Mouse (Mus musculus): ENCODE data around the gene Asb7. TPM values are rescaled to one million over a fixed set of nuclear protein-coding genes. Genes with fewer than 3 reads are reported as not detected.

Gene Asb7
- polyA plus RNA-seq (2014; fragmentation: Nextera tagmentation; extraction: Ambion mirVana) = 14.6 and 15.2 TPM in 2 replicates

GRCm38 (mm10) chr7:66689294-66689619, at the start of gene Asb7:
Asb7 (minus strand) TSS chr7:66689596.
- H3K27me3 ChIP-seq (replicated peaks; ENCODE audit: control insufficient read depth, insufficient read depth, low read length) = no peaks in the 10 kb centered on the region
- H3K27ac ChIP-seq (ENCODE audit: low read depth) = peak within 1 kb of the TSS; percentile 82
- DNase-seq (ENCODE audit: low spot score) (no peak), ATAC-seq (replicated peaks; ENCODE audit: low FRiP score, low TSS enrichment, low read depth) (peak; percentile 95)
- WGBS = 0% methylated on average over 18 of the region's 18 CpGs
- no peaks in the 10 kb centered on the region for H3K9me3 ChIP-seq (ENCODE audit: control insufficient read depth, low read length)
- H3K4me1 ChIP-seq (replicated peaks; ENCODE audit: control insufficient read depth, insufficient read depth, low read length) = peaks cover 10% of the 10 kb centered on the region
- H3K36me3 ChIP-seq (ENCODE audit: control insufficient read depth, insufficient read depth, low read length) = peaks cover 18% of the 10 kb centered on the region
- H3K4me2 ChIP-seq (ENCODE audit: low read length) = peak within 1 kb of the TSS; percentile 97
- peak within 1 kb of the TSS; percentile 75 for H3K9ac ChIP-seq (ENCODE audit: low read length)
- H3K4me3 ChIP-seq (ENCODE audit: low read depth, low read length) = peak within 1 kb of the TSS; percentile 79

GRCm38 (mm10) chr7:66737418-66737817, 48.0 kb upstream of the Asb7 start:
- Histone ChIP-seq H3K9ac (ENCODE audit: low read length) (no peak overlapping the region), H3K4me2 (ENCODE audit: low read length) (no peak overlapping the region), H3K9me3 (ENCODE audit: control insufficient read depth, low read length) (no peaks in the 10 kb centered on the region), H3K27ac (ENCODE audit: low read depth) (no peak overlapping the region), H3K4me1 (replicated peaks; ENCODE audit: control insufficient read depth, insufficient read depth, low read length) (no peaks in the 10 kb centered on the region), H3K27me3 (replicated peaks; ENCODE audit: control insufficient read depth, insufficient read depth, low read length) (no peaks in the 10 kb centered on the region), H3K36me3 (ENCODE audit: control insufficient read depth, insufficient read depth, low read length) (no peaks in the 10 kb centered on the region), H3K4me3 (ENCODE audit: low read depth, low read length) (no peak overlapping the region)
- 88% methylated on average over 4 of the region's 4 CpGs for WGBS
- ATAC-seq (replicated peaks; ENCODE audit: low FRiP score, low TSS enrichment, low read depth) (no peak), DNase-seq (ENCODE audit: low spot score) (no peak)

- DNase-seq (ENCODE audit: low spot score) (peak; percentile 29), ATAC-seq (replicated peaks; ENCODE audit: low FRiP score, low TSS enrichment, low read depth) (no peak)
- Histone ChIP-seq H3K9me3 (ENCODE audit: control insufficient read depth, low read length) (no peaks in the 10 kb centered on the region), H3K4me3 (ENCODE audit: low read depth, low read length) (no peak overlapping the region), H3K27me3 (replicated peaks; ENCODE audit: control insufficient read depth, insufficient read depth, low read length) (no peaks in the 10 kb centered on the region), H3K36me3 (ENCODE audit: control insufficient read depth, insufficient read depth, low read length) (no peaks in the 10 kb centered on the region), H3K27ac (ENCODE audit: low read depth) (no peak overlapping the region), H3K4me2 (ENCODE audit: low read length) (no peak overlapping the region), H3K9ac (ENCODE audit: low read length) (no peak overlapping the region), H3K4me1 (replicated peaks; ENCODE audit: control insufficient read depth, insufficient read depth, low read length) (no peaks in the 10 kb centered on the region)
- WGBS = 73% methylated on average over 6 of the region's 6 CpGs
These were observed 45.6 kb upstream of the Asb7 start for GRCm38 (mm10) chr7:66734993-66735392.

- Histone ChIP-seq H3K4me3 (ENCODE audit: low read depth, low read length) (no peak overlapping the region), H3K4me1 (replicated peaks; ENCODE audit: control insufficient read depth, insufficient read depth, low read length) (no peaks in the 10 kb centered on the region), H3K36me3 (ENCODE audit: control insufficient read depth, insufficient read depth, low read length) (no peaks in the 10 kb centered on the region), H3K9me3 (ENCODE audit: control insufficient read depth, low read length) (no peaks in the 10 kb centered on the region), H3K27me3 (replicated peaks; ENCODE audit: control insufficient read depth, insufficient read depth, low read length) (no peaks in the 10 kb centered on the region), H3K27ac (ENCODE audit: low read depth) (no peak overlapping the region), H3K9ac (ENCODE audit: low read length) (no peak overlapping the region), H3K4me2 (ENCODE audit: low read length) (no peak overlapping the region)
- WGBS = 93% methylated on average over 4 of the region's 4 CpGs
- no peak for DNase-seq (ENCODE audit: low spot score)
- ATAC-seq (replicated peaks; ENCODE audit: low FRiP score, low TSS enrichment, low read depth) = no peak
These were observed 45.1 kb upstream of the Asb7 start for GRCm38 (mm10) chr7:66734466-66734865.

DNA sequence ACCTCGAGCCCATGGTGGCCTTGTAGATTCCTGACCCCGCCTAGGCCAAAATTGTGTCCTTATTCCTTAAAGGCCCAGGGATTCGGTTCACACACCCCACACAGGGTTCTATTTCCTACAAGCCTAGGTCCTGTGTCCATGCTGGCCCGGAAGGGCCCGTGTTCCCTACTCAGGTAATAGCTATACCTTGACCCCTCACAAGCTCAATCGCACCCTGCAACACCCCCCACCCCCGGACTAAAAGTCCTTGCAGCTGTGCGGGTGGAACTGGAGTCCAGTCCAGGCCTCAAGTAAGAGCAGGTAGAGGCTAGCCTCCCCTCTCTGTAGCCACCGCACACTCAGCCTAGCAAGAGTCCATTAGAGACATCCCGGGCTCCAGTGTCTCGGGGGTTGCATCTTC, 44.5 kb upstream of the Asb7 start:
- no peaks in the 10 kb centered on the region for H3K9me3 ChIP-seq (ENCODE audit: control insufficient read depth, low read length)
- H3K4me2 ChIP-seq (ENCODE audit: low read length) = no peak overlapping the region
- no peaks in the 10 kb centered on the region for H3K4me1 ChIP-seq (replicated peaks; ENCODE audit: control insufficient read depth, insufficient read depth, low read length)
- H3K36me3 ChIP-seq (ENCODE audit: control insufficient read depth, insufficient read depth, low read length) = no peaks in the 10 kb centered on the region
- no peak overlapping the region for H3K27ac ChIP-seq (ENCODE audit: low read depth)
- DNase-seq (ENCODE audit: low spot score) (no peak), ATAC-seq (replicated peaks; ENCODE audit: low FRiP score, low TSS enrichment, low read depth) (no peak)
- H3K27me3 ChIP-seq (replicated peaks; ENCODE audit: control insufficient read depth, insufficient read depth, low read length) = no peaks in the 10 kb centered on the region
- H3K4me3 ChIP-seq (ENCODE audit: low read depth, low read length) = no peak overlapping the region
- H3K9ac ChIP-seq (ENCODE audit: low read length) = no peak overlapping the region
- 95% methylated on average over 11 of the region's 11 CpGs for WGBS

- WGBS = 95% methylated on average over 17 of the region's 17 CpGs
These were observed 44.0 kb upstream of the Asb7 start for GRCm38 (mm10) chr7:66733431-66733830.

GRCm38 (mm10) chr7:66729232-66729631, 39.8 kb upstream of the Asb7 start:
- Histone ChIP-seq H3K27me3 (replicated peaks; ENCODE audit: control insufficient read depth, insufficient read depth, low read length) (no peaks in the 10 kb centered on the region), H3K36me3 (ENCODE audit: control insufficient read depth, insufficient read depth, low read length) (no peaks in the 10 kb centered on the region), H3K9me3 (ENCODE audit: control insufficient read depth, low read length) (no peaks in the 10 kb centered on the region), H3K4me1 (replicated peaks; ENCODE audit: control insufficient read depth, insufficient read depth, low read length) (no peaks in the 10 kb centered on the region), H3K27ac (ENCODE audit: low read depth) (no peak overlapping the region), H3K9ac (ENCODE audit: low read length) (no peak overlapping the region), H3K4me2 (ENCODE audit: low read length) (no peak overlapping the region), H3K4me3 (ENCODE audit: low read depth, low read length) (no peak overlapping the region)
- WGBS = 87% methylated on average over 2 of the region's 2 CpGs
- DNase-seq (ENCODE audit: low spot score) (no peak), ATAC-seq (replicated peaks; ENCODE audit: low FRiP score, low TSS enrichment, low read depth) (no peak)

More at GRCm38 (mm10) chr7:66733431-66733830, 44.0 kb upstream of the Asb7 start:
- Histone ChIP-seq H3K36me3 (ENCODE audit: control insufficient read depth, insufficient read depth, low read length) (no peaks in the 10 kb centered on the region), H3K4me2 (ENCODE audit: low read length) (no peak overlapping the region), H3K27ac (ENCODE audit: low read depth) (no peak overlapping the region), H3K9me3 (ENCODE audit: control insufficient read depth, low read length) (no peaks in the 10 kb centered on the region), H3K4me1 (replicated peaks; ENCODE audit: control insufficient read depth, insufficient read depth, low read length) (no peaks in the 10 kb centered on the region), H3K4me3 (ENCODE audit: low read depth, low read length) (no peak overlapping the region), H3K9ac (ENCODE audit: low read length) (no peak overlapping the region), H3K27me3 (replicated peaks; ENCODE audit: control insufficient read depth, insufficient read depth, low read length) (no peaks in the 10 kb centered on the region)
- no peak for DNase-seq (ENCODE audit: low spot score)
- ATAC-seq (replicated peaks; ENCODE audit: low FRiP score, low TSS enrichment, low read depth) = no peak

DNA sequence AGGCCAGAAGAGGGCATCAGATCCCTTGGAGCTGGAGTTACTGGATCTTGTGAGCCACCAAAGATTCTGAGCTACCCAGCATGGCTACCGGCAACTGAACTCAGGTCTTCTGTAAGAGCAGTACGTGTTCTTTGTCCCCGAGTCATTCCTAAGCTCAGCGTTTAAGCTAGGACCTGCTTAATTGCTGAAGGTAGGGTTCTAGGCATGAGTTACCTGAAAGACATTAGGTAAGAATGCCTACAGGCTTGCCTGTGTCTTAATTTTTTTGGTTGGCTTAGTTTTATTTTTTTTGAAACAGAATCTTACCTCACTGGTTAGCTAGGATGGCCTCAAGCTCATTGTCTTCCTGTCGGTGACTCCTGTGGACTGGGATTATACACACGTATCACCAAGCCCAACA, 38.7 kb upstream of the Asb7 start:
- Histone ChIP-seq H3K9me3 (ENCODE audit: control insufficient read depth, low read length) (no peaks in the 10 kb centered on the region), H3K27me3 (replicated peaks; ENCODE audit: control insufficient read depth, insufficient read depth, low read length) (no peaks in the 10 kb centered on the region), H3K4me2 (ENCODE audit: low read length) (no peak overlapping the region), H3K4me1 (replicated peaks; ENCODE audit: control insufficient read depth, insufficient read depth, low read length) (no peaks in the 10 kb centered on the region), H3K4me3 (ENCODE audit: low read depth, low read length) (no peak overlapping the region), H3K36me3 (ENCODE audit: control insufficient read depth, insufficient read depth, low read length) (no peaks in the 10 kb centered on the region), H3K27ac (ENCODE audit: low read depth) (no peak overlapping the region), H3K9ac (ENCODE audit: low read length) (no peak overlapping the region)
- no peak for ATAC-seq (replicated peaks; ENCODE audit: low FRiP score, low TSS enrichment, low read depth)
- no peak for DNase-seq (ENCODE audit: low spot score)
- WGBS = 92% methylated on average over 6 of the region's 6 CpGs

DNA sequence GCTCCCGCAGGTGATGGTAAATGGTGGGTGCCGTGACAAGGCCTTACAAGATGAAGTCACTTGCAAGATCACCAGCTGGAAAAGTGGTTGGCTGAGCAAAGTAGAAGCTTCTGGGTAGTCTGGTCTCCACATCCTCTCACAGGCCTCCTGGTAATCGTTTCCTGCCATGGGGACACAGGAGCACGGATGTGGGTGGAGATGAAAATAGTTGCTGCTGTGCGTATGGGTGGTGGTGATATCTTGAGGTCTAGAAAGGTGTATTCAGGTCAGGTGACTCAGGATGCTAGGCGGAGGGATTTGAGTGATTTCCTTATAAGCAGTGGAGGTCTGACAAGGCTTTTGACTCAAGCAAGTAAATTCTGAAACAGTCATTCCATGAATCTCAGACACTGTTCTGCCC, 35.6 kb upstream of the Asb7 start:
- Histone ChIP-seq H3K9ac (ENCODE audit: low read length) (no peak overlapping the region), H3K9me3 (ENCODE audit: control insufficient read depth, low read length) (no peaks in the 10 kb centered on the region), H3K4me2 (ENCODE audit: low read length) (no peak overlapping the region), H3K4me1 (replicated peaks; ENCODE audit: control insufficient read depth, insufficient read depth, low read length) (no peaks in the 10 kb centered on the region), H3K27me3 (replicated peaks; ENCODE audit: control insufficient read depth, insufficient read depth, low read length) (no peaks in the 10 kb centered on the region), H3K36me3 (ENCODE audit: control insufficient read depth, insufficient read depth, low read length) (peaks cover 6% of the 10 kb centered on the region; the same call in 1 of the 2 replicates), H3K4me3 (ENCODE audit: low read depth, low read length) (no peak overlapping the region), H3K27ac (ENCODE audit: low read depth) (no peak overlapping the region)
- DNase-seq (ENCODE audit: low spot score) (no peak), ATAC-seq (replicated peaks; ENCODE audit: low FRiP score, low TSS enrichment, low read depth) (no peak)
- WGBS = 82% methylated on average over 6 of the region's 6 CpGs
